Mouse (Mus musculus) heart, postnatal 0 days (tissue): ENCODE measurements around the gene Arfip2.

ENCODE experiments used
- CTCF ChIP-seq: IDR thresholded peaks from 2 replicates; pipeline ENCODE4 v1.5.1; 2016; ENCODE audit warnings: antibody characterized with exemption, control low read depth, low read depth
- EP300 ChIP-seq: IDR thresholded peaks from 2 replicates; pipeline ENCODE4 v1.6.1; 2016; ENCODE audit warnings: antibody characterized with exemption, low read depth

DNA sequence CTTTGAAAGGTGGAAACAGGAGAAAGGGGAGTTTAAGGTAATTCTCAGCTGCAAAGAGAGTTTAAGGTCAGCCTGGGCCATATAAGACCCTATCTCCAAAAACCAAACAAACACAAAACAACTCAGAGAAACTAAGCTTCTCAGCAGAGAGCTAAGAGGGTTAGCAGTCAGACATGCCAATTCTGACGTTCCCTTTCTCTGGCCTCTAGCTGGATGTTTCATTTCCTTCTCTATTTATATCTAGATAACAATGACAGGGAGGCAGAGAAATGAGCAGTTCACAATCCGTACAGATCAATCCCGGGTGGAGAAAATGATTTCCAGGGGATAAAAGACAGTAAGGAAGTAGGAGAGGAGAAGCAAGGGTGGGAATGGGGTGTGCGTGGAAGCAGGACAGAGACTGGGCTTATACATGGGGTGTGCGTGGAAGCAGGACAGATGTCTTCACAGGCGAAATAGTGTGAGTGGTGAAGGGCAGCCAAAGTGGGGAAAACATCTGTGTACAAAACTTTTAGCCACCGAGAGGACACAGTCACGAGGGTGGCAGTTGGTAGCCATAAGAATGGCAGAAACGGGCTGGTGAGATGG is 51.8 kb downstream of the Arfip2 start:
- TF ChIP-seq CTCF: no peak
- no peak for TF ChIP-seq EP300
